Mouse (Mus musculus): ENCODE measurements at regions not wholly inside any gene's neighbourhood (a gene's known extent, or its start where the extent isn't known, plus 50 kb on each side); places are given as distances from the start of the nearest gene placed in this dataset.

DNA sequence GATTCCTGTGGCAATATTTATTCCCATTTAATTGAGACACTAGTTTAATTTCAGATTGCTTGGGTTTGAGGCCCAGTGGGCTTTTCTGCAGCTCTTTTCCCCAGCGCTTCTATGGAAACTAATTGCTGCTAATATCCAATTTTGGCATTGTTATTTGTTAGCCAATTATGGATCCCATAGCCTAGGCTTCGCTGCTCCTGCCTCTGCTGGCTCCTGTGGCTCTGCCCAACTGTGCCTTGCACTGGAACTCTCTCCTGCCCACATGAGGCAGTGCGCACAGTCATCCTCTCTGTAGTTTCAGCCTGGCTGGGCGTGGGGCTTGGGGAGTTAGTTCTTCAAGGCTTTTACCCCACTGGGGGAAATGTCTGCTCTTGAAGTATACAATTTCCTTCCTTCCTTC lies 491.8 kb downstream of the Prss52 start:
- Histone ChIP-seq H3K4me3 (ENCODE audit: insufficient read depth, low read depth, low read length) (no peak overlapping the region), H3K4me1 (ENCODE audit: control insufficient read depth, insufficient read depth, insufficient read length, low read length) (no peaks in the 10 kb centered on the region)

DNA sequence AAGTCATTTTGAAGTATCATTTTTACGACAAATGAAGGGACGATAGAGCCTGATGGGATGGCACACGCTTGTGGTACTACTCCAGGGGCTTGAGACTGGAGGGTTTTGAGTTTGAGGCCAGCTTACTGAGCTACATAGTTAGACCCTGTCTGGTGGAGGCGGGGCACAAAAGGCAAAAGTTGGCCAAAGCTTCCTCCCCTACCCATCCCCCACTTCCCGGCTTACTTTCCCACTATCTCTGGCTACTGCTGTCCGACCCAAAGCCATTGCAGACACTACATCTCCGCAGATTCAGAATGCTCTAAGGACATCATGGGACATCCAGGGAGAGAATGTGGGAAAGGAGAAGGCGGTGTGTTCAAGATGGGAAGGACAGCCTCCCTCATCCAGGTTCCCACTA lies 493.1 kb downstream of the Prss52 start:
- Histone ChIP-seq H3K4me3 (ENCODE audit: insufficient read depth, low read depth, low read length) (no peak overlapping the region), H3K4me1 (ENCODE audit: control insufficient read depth, insufficient read depth, insufficient read length, low read length) (no peaks in the 10 kb centered on the region), H3K27ac (replicated peaks; ENCODE audit: low read depth, low read length) (no peak overlapping the region)

More for the DNA sequence above, 491.8 kb downstream of the Prss52 start:
- no peak overlapping the region for H3K27ac ChIP-seq (replicated peaks; ENCODE audit: low read depth, low read length)
